Mouse (Mus musculus) midbrain, embryonic 10.5 days (tissue): Measurements from ENCODE around the gene 2410004P03Rik. TPM values are rescaled to one million over a fixed set of nuclear protein-coding genes. Genes with fewer than 3 reads are reported as not detected.

Source experiments
- DNase-seq: peaks from one replicate; pipeline ENCODE4 v3.0.0-alpha.2; 2017; ENCODE audit warnings: low spot score
- H3K27ac ChIP-seq: fragments of 300-500 bp; sonication (generic); replicated peaks from 2 replicates; pipeline ENCODE4 v1.5.1; 2016; ENCODE audit warnings: mild to moderate bottlenecking
- H3K27me3 ChIP-seq: fragments of 300-500 bp; sonication (generic); 2 replicates; pipeline ENCODE4 v1.6.1; 2016; ENCODE audit warnings: low read depth, mild to moderate bottlenecking; ENCODE audit not compliant: poor library complexity, severe bottlenecking
- H3K36me3 ChIP-seq: fragments of 300-500 bp; sonication (generic); 2 replicates; pipeline ENCODE4 v1.6.1; 2016; ENCODE audit warnings: mild to moderate bottlenecking, moderate library complexity
- H3K4me1 ChIP-seq: fragments of 300-500 bp; sonication (generic); 2 replicates; pipeline ENCODE4 v1.6.1; 2016
- H3K4me3 ChIP-seq: fragments of 300-500 bp; sonication (generic); 2 replicates; pipeline ENCODE4 v1.5.1; 2016; ENCODE audit warnings: mild to moderate bottlenecking, moderate library complexity
- H3K9me3 ChIP-seq: fragments of 300-500 bp; sonication (generic); replicated peaks from 2 replicates; pipeline ENCODE4 v1.6.1; 2016; ENCODE audit warnings: mild to moderate bottlenecking
- WGBS: fragments of 180-500 bp; shearing (Covaris S2); methylation state at CpG from one replicate; pipeline ENCODE4 v1.1.7; 2016; 5-methylcytosine and 5-hydroxymethylcytosine counted together
- polyA plus RNA-seq: library from polyadenylated mRNA; unstranded; fragments of >200 nt; fragmentation: Nextera tagmentation; extraction: Ambion mirVana; gene quantifications from 2 replicates; pipeline ENCODE4 v1.2.1, GENCODE M21; 2016

2410004P03Rik gene
- polyA plus RNA-seq = 0.42 and 1.3 TPM in 2 replicates

DNA sequence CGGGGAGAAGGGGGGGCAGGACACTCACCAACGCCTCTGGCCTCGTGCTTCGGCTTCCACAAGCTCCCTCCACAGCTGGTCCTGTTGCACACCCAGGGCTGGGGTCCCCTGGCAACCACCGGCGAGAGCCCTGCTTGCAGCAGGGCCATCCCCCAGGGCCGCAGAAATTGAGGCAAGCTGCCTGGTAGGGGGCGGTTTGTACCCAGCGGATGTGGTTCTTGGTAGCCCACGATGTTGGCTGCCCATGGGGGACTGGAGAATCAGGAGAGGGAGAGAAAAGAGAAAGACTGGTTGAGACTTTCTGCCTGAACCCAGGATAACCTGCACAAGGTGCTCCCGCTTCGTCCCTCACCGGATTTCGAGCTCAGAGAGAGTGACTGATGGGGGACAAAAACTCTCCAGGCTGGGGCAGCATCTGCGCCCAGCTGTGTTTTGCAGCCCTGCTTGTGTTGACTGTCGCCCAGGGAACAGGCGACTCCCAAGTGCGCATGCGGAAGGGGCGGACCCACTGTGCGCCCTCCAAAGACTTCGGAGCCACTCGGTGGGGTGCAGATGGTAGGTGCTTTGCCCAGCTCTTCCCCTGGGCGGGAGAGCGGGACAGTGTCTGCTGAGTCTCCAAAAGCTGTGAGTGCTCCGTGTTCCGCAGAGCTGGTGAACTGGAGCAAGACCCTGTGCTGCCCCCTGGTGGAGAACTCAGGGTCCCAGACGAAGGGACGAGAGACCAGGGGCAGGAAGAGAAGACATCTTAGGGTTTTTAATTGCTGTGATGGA is at the start of gene 2410004P03Rik:
TSS of gene 2410004P03Rik (minus strand) at position 628 of the 771 bp plus-strand sequence.
- H3K4me3 ChIP-seq = peak within 1 kb of the TSS; percentile 56
- H3K36me3 ChIP-seq = no peaks in the 10 kb centered on the region
- H3K9me3 ChIP-seq = peaks cover 13% of the 10 kb centered on the region
- peak within 1 kb of the TSS; percentile 71 for H3K27ac ChIP-seq
- 7% methylated on average over 29 of the region's 29 CpGs for WGBS
- DNase-seq = peak; percentile 87
- H3K27me3 ChIP-seq = peaks cover 8% of the 10 kb centered on the region
- H3K4me1 ChIP-seq = peaks cover 8% of the 10 kb centered on the region

DNA sequence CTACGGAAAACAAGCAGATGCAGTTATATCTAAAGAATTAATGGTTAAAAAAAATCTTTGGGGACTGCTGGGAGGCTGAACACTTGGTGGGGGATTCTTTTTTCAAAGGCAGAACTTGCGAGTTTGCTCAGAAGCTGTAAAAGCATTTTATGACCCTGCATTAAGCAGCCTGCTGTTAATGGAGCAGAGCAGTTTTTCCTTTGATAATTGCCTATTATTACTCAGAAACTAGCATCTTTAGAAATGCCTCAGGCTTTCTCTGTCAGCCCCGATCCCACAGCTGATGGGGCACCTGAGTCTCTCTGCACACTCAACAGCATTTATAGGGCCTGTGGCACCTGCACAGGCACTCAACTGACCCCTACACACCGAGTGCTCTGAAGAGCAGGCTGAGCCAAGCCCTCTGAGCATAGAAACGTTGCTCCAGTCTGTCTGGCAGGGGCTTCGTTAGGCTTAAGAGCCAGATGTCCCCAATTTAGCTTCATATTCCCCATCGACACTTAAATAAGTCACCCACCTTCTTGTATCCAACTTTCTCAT is 49.7 kb upstream of the 2410004P03Rik start:
- Histone ChIP-seq H3K4me3 (no peak overlapping the region), H3K27ac (no peak overlapping the region), H3K27me3 (no peaks in the 10 kb centered on the region), H3K9me3 (no peaks in the 10 kb centered on the region), H3K4me1 (peaks cover 10% of the 10 kb centered on the region), H3K36me3 (no peaks in the 10 kb centered on the region)
- WGBS = 73% methylated on average over 7 of the region's 7 CpGs
- DNase-seq = no peak

DNA sequence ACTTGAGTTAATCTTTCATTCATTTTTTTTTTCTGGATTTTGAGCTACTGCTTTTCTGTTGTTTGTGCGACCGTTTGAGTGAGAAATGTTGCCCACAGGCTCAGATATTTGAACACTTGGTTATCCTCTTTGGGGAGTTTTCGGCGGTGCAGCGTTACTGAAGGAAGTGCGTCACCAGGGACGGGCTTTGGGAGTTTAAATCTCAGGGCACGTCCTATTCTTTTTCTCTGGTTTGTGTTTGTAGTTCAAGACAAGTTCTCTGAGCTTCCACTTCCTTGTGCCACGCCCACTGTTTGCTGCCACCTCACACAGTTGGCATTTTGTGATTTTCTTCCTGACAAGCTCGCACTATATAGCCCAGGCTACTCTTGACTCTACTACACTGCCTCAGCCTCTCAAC is 47.0 kb upstream of the 2410004P03Rik start:
- Histone ChIP-seq H3K36me3 (no peaks in the 10 kb centered on the region), H3K27me3 (no peaks in the 10 kb centered on the region), H3K9me3 (no peaks in the 10 kb centered on the region), H3K4me1 (peaks cover 10% of the 10 kb centered on the region), H3K4me3 (no peak overlapping the region), H3K27ac (no peak overlapping the region)
- DNase-seq = no peak
- 83% methylated on average over 10 of the region's 10 CpGs for WGBS

DNA sequence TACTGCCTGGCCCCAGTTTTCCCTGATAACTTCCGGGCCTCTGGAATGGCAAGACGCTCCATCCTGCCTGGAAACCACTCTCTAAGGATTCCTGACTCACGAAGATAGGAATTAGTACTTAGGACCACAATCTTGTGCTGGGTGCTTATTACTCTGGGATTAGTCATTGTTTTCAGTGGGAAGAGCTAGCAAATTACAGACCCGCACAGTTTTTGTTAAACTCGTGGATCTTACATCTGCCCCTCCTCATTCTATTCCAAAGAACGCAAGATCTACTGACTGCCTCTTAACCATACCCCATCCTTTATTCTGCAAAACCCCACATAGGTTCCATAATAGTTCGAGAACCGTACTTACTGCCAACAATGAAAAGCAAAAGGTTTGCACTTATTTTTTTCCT is 45.6 kb upstream of the 2410004P03Rik start:
- WGBS = 80% methylated on average over 8 of the region's 8 CpGs
- no peaks in the 10 kb centered on the region for H3K27me3 ChIP-seq
- peaks cover 4% of the 10 kb centered on the region; the same call in 1 of the 2 replicates for H3K4me1 ChIP-seq
- H3K36me3 ChIP-seq = no peaks in the 10 kb centered on the region
- DNase-seq = no peak
- H3K9me3 ChIP-seq = no peaks in the 10 kb centered on the region
- no peak overlapping the region for H3K27ac ChIP-seq
- H3K4me3 ChIP-seq = no peak overlapping the region

DNA sequence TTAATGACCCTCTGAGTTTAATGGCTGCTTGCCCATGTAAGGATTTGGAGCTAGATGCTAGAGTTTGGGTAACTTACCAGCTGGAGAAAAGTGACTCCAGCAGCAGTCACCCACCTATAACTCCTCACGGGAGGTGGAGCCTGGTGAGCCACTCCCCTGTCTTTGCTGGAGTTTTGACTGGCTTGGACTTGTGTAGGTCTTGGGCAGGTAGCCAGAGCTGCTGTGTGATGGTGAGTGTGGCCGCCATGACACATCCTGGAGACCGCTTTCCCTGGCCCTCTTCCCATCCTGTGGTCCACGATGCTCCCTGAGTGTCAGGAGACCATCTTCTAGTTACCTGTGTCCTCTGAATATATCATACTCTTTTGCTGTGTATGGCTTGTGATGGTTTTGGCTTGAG is 44.2 kb upstream of the 2410004P03Rik start:
- H3K9me3 ChIP-seq = no peaks in the 10 kb centered on the region
- 90% methylated on average over 4 of the region's 4 CpGs for WGBS
- H3K27me3 ChIP-seq = no peaks in the 10 kb centered on the region
- peaks cover 8% of the 10 kb centered on the region; the same call in 1 of the 2 replicates for H3K4me1 ChIP-seq
- H3K4me3 ChIP-seq = no peak overlapping the region
- H3K36me3 ChIP-seq = no peaks in the 10 kb centered on the region
- DNase-seq = no peak
- no peak overlapping the region for H3K27ac ChIP-seq

DNA sequence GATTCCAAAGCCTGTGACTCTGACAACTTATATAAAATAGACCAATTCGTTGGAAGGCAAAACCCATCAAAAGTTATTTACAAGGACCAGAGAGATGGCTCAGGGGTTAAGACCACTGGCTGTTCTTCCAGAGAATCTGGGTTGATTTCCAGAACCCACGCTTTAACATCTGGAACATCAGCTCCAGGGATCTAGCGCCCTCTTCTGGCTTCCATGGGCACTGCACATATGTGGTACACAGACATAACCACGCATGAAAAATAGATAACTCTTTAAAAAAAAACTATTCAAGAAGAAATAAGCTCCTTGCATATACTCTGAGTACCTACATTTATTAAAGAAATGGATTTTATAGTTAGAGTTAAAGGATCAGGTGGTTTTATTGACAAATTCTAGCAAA is 43.2 kb upstream of the 2410004P03Rik start:
- no peak for DNase-seq
- no peaks in the 10 kb centered on the region for H3K36me3 ChIP-seq
- no peaks in the 10 kb centered on the region for H3K9me3 ChIP-seq
- WGBS = 46% methylated on average over 4 of the region's 4 CpGs
- peaks cover 8% of the 10 kb centered on the region; the same call in 1 of the 2 replicates for H3K4me1 ChIP-seq
- H3K27me3 ChIP-seq = no peaks in the 10 kb centered on the region
- no peak overlapping the region for H3K4me3 ChIP-seq
- no peak overlapping the region for H3K27ac ChIP-seq

DNA sequence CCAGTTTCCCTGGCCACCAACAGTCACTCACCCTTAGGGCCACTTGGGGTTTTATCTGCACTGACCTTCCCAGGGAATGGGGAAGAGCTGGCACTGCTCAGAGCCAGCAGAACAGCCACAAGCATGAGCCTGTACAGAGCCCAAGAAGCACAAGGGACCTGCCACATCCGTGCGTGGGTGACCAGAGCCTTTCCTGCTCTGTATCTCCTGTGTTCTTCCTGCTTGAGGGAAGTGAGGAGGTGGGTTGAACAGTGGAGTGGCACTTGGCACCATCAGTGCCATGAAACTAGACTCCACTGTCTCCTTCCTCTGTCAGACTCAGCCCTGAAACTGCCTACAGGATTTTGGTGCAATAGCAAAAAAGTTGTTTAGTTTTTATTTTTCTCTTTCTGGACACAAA is 41.1 kb upstream of the 2410004P03Rik start:
- no peaks in the 10 kb centered on the region for H3K9me3 ChIP-seq
- no peaks in the 10 kb centered on the region for H3K36me3 ChIP-seq
- H3K4me3 ChIP-seq = no peak overlapping the region
- H3K27ac ChIP-seq = no peak overlapping the region
- DNase-seq = no peak
- H3K4me1 ChIP-seq = peaks cover 8% of the 10 kb centered on the region; the same call in 1 of the 2 replicates
- 92% methylated on average over 2 of the region's 2 CpGs for WGBS
- no peaks in the 10 kb centered on the region for H3K27me3 ChIP-seq

DNA sequence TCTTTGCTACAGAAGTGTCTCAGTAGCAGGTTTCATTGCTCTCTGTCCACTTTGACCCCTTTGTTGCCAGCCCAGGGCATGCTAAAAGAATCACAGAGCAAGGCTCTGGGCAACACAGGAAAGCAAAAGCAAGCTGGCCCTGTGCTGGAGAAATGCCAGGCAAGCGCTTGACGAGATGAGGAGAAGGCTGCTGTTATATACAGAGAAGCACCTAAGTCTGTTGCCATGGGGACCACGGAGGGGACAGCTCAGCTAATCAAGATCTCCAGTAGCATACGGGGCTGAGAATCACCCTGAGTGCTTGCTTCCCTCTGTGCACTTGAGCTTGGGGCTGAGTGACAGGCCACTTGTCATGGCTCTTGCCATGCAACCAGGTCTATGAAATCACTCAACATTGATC is 39.5 kb upstream of the 2410004P03Rik start:
- DNase-seq = no peak
- no peak overlapping the region for H3K4me3 ChIP-seq
- no peaks in the 10 kb centered on the region for H3K27me3 ChIP-seq
- H3K9me3 ChIP-seq = no peaks in the 10 kb centered on the region
- H3K27ac ChIP-seq = no peak overlapping the region
- no peaks in the 10 kb centered on the region for H3K36me3 ChIP-seq
- WGBS = 65% methylated on average over 4 of the region's 4 CpGs
- H3K4me1 ChIP-seq = peaks cover 8% of the 10 kb centered on the region; the same call in 1 of the 2 replicates

DNA sequence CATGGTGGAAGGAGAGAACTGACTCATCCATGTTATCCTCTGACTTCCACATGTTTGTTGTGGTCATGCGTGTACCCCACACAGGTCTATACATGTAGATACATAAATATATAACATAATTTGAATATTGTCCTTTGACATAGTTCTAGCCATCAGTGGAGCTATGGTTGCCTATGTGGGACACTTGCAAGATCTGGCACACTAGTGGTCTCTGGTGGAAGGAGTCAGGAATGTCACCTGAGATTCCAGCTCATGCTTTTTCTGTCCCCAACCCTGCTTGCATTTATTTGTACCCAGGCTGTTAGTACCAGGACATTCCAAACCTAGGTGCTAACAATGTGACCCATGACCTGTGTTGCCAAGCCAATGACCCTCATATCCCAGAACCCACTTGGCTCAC is 38.3 kb upstream of the 2410004P03Rik start:
- Histone ChIP-seq H3K27me3 (no peaks in the 10 kb centered on the region), H3K27ac (no peak overlapping the region), H3K4me3 (no peak overlapping the region), H3K4me1 (peaks cover 8% of the 10 kb centered on the region; the same call in 1 of the 2 replicates), H3K9me3 (no peaks in the 10 kb centered on the region), H3K36me3 (no peaks in the 10 kb centered on the region)
- WGBS = 89% methylated on average over 1 of the region's 1 CpGs
- DNase-seq = no peak

DNA sequence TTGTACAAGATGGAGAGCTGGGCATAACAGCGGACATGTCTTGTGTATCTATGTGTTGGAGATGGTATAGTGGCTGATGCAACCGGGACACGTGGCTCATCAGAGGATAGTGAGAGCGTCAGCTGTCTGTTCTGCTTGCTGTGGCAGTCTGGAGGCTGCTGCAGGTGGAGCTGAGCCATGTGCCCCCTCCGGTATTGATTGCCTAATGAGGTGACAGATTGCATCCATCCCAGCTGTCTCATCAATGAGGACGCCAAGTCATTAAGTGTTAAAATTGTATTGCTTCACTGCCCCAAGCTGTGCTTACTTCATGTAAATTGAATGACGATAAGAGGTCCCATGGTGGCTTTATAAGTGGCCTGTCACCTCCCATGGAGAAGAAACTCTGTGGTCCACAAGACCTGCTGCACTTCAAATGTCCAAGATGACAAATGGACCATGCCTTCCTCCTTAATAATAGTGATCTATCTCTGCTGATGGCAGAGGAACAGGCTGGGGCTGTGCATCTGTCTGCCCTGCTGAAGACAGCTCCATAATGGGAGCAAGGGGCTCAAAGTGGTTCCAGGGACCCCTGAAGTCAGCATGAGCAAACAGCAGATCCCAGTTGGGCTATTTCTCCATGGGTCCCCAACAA is 37.6 kb upstream of the 2410004P03Rik start:
- WGBS = 85% methylated on average over 7 of the region's 7 CpGs
- no peak for DNase-seq

DNA sequence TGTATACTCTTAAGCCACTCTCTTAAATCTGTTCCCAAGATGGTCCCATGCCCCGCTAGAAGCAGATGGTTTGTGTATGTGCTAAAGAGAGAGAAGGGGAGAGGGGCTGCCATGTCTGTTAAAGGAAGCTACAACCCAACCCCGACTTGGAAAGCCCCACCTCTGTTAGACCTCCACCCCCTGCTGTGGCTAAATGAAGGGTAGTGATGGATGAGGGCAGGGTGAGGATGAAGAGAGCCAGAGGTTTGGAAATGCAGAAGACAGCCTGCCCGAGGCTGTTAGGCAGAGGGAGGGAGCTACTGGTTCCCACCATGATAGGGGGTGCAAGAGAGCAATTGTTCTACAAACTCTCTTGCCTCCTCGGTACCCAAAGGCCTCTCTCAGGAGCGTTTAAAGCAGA is 31.8 kb upstream of the 2410004P03Rik start:
- Histone ChIP-seq H3K27ac (no peak overlapping the region), H3K36me3 (no peaks in the 10 kb centered on the region), H3K27me3 (no peaks in the 10 kb centered on the region), H3K4me1 (no peaks in the 10 kb centered on the region), H3K9me3 (no peaks in the 10 kb centered on the region), H3K4me3 (no peak overlapping the region)
- no peak for DNase-seq
- 73% methylated on average over 5 of the region's 5 CpGs for WGBS

More for the DNA sequence above, 37.6 kb upstream of the 2410004P03Rik start:
- peaks cover 8% of the 10 kb centered on the region; the same call in 1 of the 2 replicates for H3K4me1 ChIP-seq
- H3K36me3 ChIP-seq = no peaks in the 10 kb centered on the region
- H3K27ac ChIP-seq = no peak overlapping the region
- no peaks in the 10 kb centered on the region for H3K9me3 ChIP-seq
- H3K4me3 ChIP-seq = no peak overlapping the region
- H3K27me3 ChIP-seq = no peaks in the 10 kb centered on the region

DNA sequence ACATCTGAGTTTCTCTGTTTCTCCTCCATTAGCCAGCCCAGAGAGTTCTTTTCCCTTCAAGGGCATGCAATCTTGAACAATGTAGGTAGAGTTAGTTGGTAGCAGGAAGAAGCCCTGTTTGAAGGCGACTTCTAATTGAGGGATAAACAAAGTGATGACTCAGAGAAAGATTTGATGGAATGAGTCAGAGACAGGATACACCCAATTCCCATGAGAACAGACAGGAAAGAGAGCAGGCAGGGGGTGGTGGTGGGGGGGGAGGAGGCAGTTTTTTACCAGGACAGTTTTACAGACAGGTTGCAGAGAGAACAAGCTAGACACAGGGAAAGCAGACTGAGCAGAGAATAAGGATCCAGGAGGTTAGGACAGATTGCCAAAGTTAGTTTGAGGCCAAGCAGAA is 29.0 kb upstream of the 2410004P03Rik start:
- DNase-seq = no peak
- Histone ChIP-seq H3K9me3 (no peaks in the 10 kb centered on the region), H3K4me1 (0 out of 2 replicates have a peak, but pooled peaks cover 8% of the 10 kb centered on the region), H3K4me3 (no peak overlapping the region), H3K36me3 (no peaks in the 10 kb centered on the region), H3K27me3 (no peaks in the 10 kb centered on the region), H3K27ac (no peak overlapping the region)
- 82% methylated on average over 1 of the region's 1 CpGs for WGBS

DNA sequence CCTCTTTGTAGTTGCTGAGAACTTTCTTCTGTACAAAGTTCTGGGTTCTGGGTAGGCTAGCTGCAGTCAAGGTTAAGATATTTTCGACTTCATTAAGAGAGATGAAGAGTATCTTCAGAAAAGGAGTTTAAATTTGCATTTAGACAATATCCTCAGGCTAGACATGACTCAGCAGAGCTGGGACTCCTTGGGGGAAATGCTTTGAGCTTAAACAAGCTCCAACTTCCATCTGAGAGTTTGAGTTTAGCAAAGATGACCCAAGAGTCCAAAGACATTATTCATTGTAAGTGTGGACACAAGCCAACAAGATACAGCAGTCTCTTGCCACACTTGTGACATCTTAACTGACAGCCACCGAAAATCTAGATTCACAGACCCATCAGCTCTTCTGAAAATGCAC is 27.9 kb upstream of the 2410004P03Rik start:
- Histone ChIP-seq H3K4me3 (no peak overlapping the region), H3K36me3 (no peaks in the 10 kb centered on the region), H3K9me3 (no peaks in the 10 kb centered on the region), H3K4me1 (0 out of 2 replicates have a peak, but pooled peaks cover 8% of the 10 kb centered on the region), H3K27me3 (no peaks in the 10 kb centered on the region), H3K27ac (no peak overlapping the region)
- 88% methylated on average over 2 of the region's 2 CpGs for WGBS
- no peak for DNase-seq
